Mouse (Mus musculus) liver, embryonic 12.5 days (tissue): ENCODE results near the gene Cyth3. TPM values are rescaled to one million over a fixed set of nuclear protein-coding genes. Genes with fewer than 3 reads are reported as not detected.

ENCODE experiments used
- ATAC-seq: fragments of 200-750 bp; cut with Nextera tagmentation; 2 replicates; pipeline ENCODE4 v1.8.0; 2017; ENCODE audit warnings: moderate number of reproducible peaks, mild to moderate bottlenecking, moderate library complexity
- H3K27ac ChIP-seq: fragments of 300-500 bp; sonication (generic); 2 replicates; pipeline ENCODE4 v1.5.1; 2016; ENCODE audit warnings: mild to moderate bottlenecking
- H3K27me3 ChIP-seq: fragments of 300-500 bp; sonication (generic); replicated peaks from 2 replicates; pipeline ENCODE4 v1.6.1; 2016; ENCODE audit warnings: mild to moderate bottlenecking, moderate library complexity
- H3K36me3 ChIP-seq: fragments of 300-500 bp; sonication (generic); 2 replicates; pipeline ENCODE4 v1.6.1; 2016; ENCODE audit warnings: mild to moderate bottlenecking, moderate library complexity
- H3K4me1 ChIP-seq: fragments of 300-500 bp; sonication (generic); 2 replicates; pipeline ENCODE4 v1.6.1; 2016
- H3K4me2 ChIP-seq: fragments of 300-500 bp; sonication (generic); 2 replicates; pipeline ENCODE4 v1.6.1; 2016; ENCODE audit warnings: mild to moderate bottlenecking, moderate library complexity
- H3K4me3 ChIP-seq: fragments of 300-500 bp; sonication (generic); 2 replicates; pipeline ENCODE4 v1.5.1; 2016; ENCODE audit warnings: mild to moderate bottlenecking, moderate library complexity
- H3K9ac ChIP-seq: fragments of 300-500 bp; sonication (generic); 2 replicates; pipeline ENCODE4 v1.6.1; 2016; ENCODE audit warnings: mild to moderate bottlenecking, moderate library complexity
- H3K9me3 ChIP-seq: fragments of 300-500 bp; sonication (generic); replicated peaks from 2 replicates; pipeline ENCODE4 v1.6.1; 2016; ENCODE audit warnings: mild to moderate bottlenecking, moderate library complexity
- WGBS: fragments of 180-500 bp; shearing (Covaris S2); methylation state at CpG from one replicate; pipeline ENCODE4 v1.1.7; 2016; ENCODE audit not compliant: insufficient replicate concordance; 5-methylcytosine and 5-hydroxymethylcytosine counted together
- polyA plus RNA-seq: library from polyadenylated mRNA; unstranded; fragments of >200 nt; fragmentation: Nextera tagmentation; extraction: Ambion mirVana; gene quantifications from 2 replicates; pipeline ENCODE4 v1.2.1, GENCODE M21; 2016

Gene Cyth3
- polyA plus RNA-seq, 1 experiment from 2014 or later: 46.0 TPM

- 47% methylated on average over 5 of the region's 5 CpGs for WGBS
- Histone ChIP-seq H3K27me3 (no peaks in the 10 kb centered on the region), H3K4me3 (no peak overlapping the region), H3K27ac (no peak overlapping the region), H3K36me3 (no peaks in the 10 kb centered on the region), H3K4me2 (no peak overlapping the region), H3K4me1 (peaks cover 88% of the 10 kb centered on the region), H3K9me3 (no peaks in the 10 kb centered on the region), H3K9ac (no peak overlapping the region)
- no peak for ATAC-seq
Observed at GRCm38 (mm10) chr5:143674576-143674975, 52.3 kb downstream of the Cyth3 start.

- Histone ChIP-seq H3K4me2 (no peak overlapping the region), H3K4me1 (peaks cover 87% of the 10 kb centered on the region), H3K9me3 (no peaks in the 10 kb centered on the region), H3K27ac (no peak overlapping the region; the same call in 1 of the 2 replicates), H3K9ac (0 out of 2 replicates have a peak overlapping the region, but pooled peaks have one; percentile 3), H3K4me3 (no peak overlapping the region), H3K36me3 (0 out of 2 replicates have a peak, but pooled peaks cover 3% of the 10 kb centered on the region), H3K27me3 (no peaks in the 10 kb centered on the region)
- ATAC-seq: no peak
- 62% methylated on average over 5 of the region's 5 CpGs for WGBS
Observed at GRCm38 (mm10) chr5:143676218-143676985, 54.2 kb downstream of the Cyth3 start.

- 82% methylated on average over 4 of the region's 4 CpGs for WGBS
- ATAC-seq: no peak
- Histone ChIP-seq H3K4me1 (peaks cover 83% of the 10 kb centered on the region), H3K36me3 (0 out of 2 replicates have a peak, but pooled peaks cover 3% of the 10 kb centered on the region), H3K27me3 (no peaks in the 10 kb centered on the region), H3K4me2 (no peak overlapping the region), H3K27ac (no peak overlapping the region), H3K4me3 (no peak overlapping the region), H3K9ac (no peak overlapping the region), H3K9me3 (no peaks in the 10 kb centered on the region)
Observed at GRCm38 (mm10) chr5:143677363-143677762, 55.1 kb downstream of the Cyth3 start.

- H3K9ac ChIP-seq: peak overlapping the region; percentile 14
- peaks cover 79% of the 10 kb centered on the region for H3K4me1 ChIP-seq
- H3K36me3 ChIP-seq: 0 out of 2 replicates have a peak, but pooled peaks cover 3% of the 10 kb centered on the region
- H3K27me3 ChIP-seq: no peaks in the 10 kb centered on the region
- 53% methylated on average over 6 of the region's 6 CpGs for WGBS
- H3K9me3 ChIP-seq: no peaks in the 10 kb centered on the region
- peak overlapping the region; percentile 47; the same call in 1 of the 2 replicates for H3K27ac ChIP-seq
- peak; percentile 60 for ATAC-seq
- H3K4me2 ChIP-seq: no peak overlapping the region
- no peak overlapping the region for H3K4me3 ChIP-seq
Observed at GRCm38 (mm10) chr5:143678634-143679271, 56.5 kb downstream of the Cyth3 start.

- 55% methylated on average over 6 of the region's 6 CpGs for WGBS
- Histone ChIP-seq H3K4me3 (no peak overlapping the region), H3K4me1 (peaks cover 75% of the 10 kb centered on the region), H3K9ac (no peak overlapping the region), H3K4me2 (no peak overlapping the region), H3K9me3 (no peaks in the 10 kb centered on the region), H3K27ac (peak overlapping the region; percentile 45), H3K36me3 (peaks cover 9% of the 10 kb centered on the region), H3K27me3 (no peaks in the 10 kb centered on the region)
- no peak for ATAC-seq
Observed at GRCm38 (mm10) chr5:143679654-143680053, 57.4 kb downstream of the Cyth3 start.

- Histone ChIP-seq H3K4me1 (peaks cover 37% of the 10 kb centered on the region), H3K4me3 (no peak overlapping the region), H3K4me2 (no peak overlapping the region), H3K27me3 (no peaks in the 10 kb centered on the region), H3K27ac (no peak overlapping the region), H3K36me3 (peaks cover 47% of the 10 kb centered on the region), H3K9me3 (no peaks in the 10 kb centered on the region), H3K9ac (no peak overlapping the region)
- ATAC-seq: no peak
- WGBS: 85% methylated on average over 6 of the region's 6 CpGs
Observed at GRCm38 (mm10) chr5:143683696-143684095, 61.4 kb downstream of the Cyth3 start.

GRCm38 (mm10) chr5:143684911-143685390, 62.7 kb downstream of the Cyth3 start:
- H3K27ac ChIP-seq: no peak overlapping the region
- no peak overlapping the region for H3K9ac ChIP-seq
- H3K36me3 ChIP-seq: peaks cover 57% of the 10 kb centered on the region
- H3K4me2 ChIP-seq: no peak overlapping the region
- H3K9me3 ChIP-seq: no peaks in the 10 kb centered on the region
- no peak overlapping the region for H3K4me3 ChIP-seq
- H3K27me3 ChIP-seq: no peaks in the 10 kb centered on the region
- ATAC-seq: no peak
- WGBS: 85% methylated on average over 8 of the region's 8 CpGs
- H3K4me1 ChIP-seq: peaks cover 25% of the 10 kb centered on the region

- Histone ChIP-seq H3K4me3 (no peak overlapping the region), H3K9me3 (no peaks in the 10 kb centered on the region), H3K27ac (no peak overlapping the region), H3K4me1 (peaks cover 17% of the 10 kb centered on the region; the same call in 1 of the 2 replicates), H3K4me2 (no peak overlapping the region), H3K9ac (no peak overlapping the region), H3K36me3 (peaks cover 70% of the 10 kb centered on the region), H3K27me3 (no peaks in the 10 kb centered on the region)
- 83% methylated on average over 3 of the region's 3 CpGs for WGBS
- no peak for ATAC-seq
Observed at GRCm38 (mm10) chr5:143686456-143686855, 64.2 kb downstream of the Cyth3 start.

- no peak overlapping the region for H3K27ac ChIP-seq
- H3K9me3 ChIP-seq: no peaks in the 10 kb centered on the region
- WGBS: 82% methylated on average over 3 of the region's 3 CpGs
- H3K4me3 ChIP-seq: no peak overlapping the region
- no peak overlapping the region for H3K4me2 ChIP-seq
- peaks cover 14% of the 10 kb centered on the region; the same call in 1 of the 2 replicates for H3K4me1 ChIP-seq
- H3K36me3 ChIP-seq: peaks cover 81% of the 10 kb centered on the region
- H3K27me3 ChIP-seq: no peaks in the 10 kb centered on the region
- no peak for ATAC-seq
- no peak overlapping the region for H3K9ac ChIP-seq
Observed at GRCm38 (mm10) chr5:143687589-143687988, 65.3 kb downstream of the Cyth3 start.

GRCm38 (mm10) chr5:143690392-143690791, 68.1 kb downstream of the Cyth3 start:
- ATAC-seq: no peak
- H3K36me3 ChIP-seq: peaks cover 96% of the 10 kb centered on the region
- H3K27me3 ChIP-seq: no peaks in the 10 kb centered on the region
- no peak overlapping the region for H3K4me3 ChIP-seq
- no peak overlapping the region for H3K9ac ChIP-seq
- H3K9me3 ChIP-seq: no peaks in the 10 kb centered on the region
- H3K4me1 ChIP-seq: no peaks in the 10 kb centered on the region
- WGBS: 82% methylated on average over 9 of the region's 9 CpGs
- H3K27ac ChIP-seq: no peak overlapping the region
- no peak overlapping the region for H3K4me2 ChIP-seq

GRCm38 (mm10) chr5:143690926-143691325, 68.7 kb downstream of the Cyth3 start:
- Histone ChIP-seq H3K27me3 (no peaks in the 10 kb centered on the region), H3K9ac (no peak overlapping the region), H3K9me3 (no peaks in the 10 kb centered on the region), H3K4me1 (peaks cover 3% of the 10 kb centered on the region), H3K4me2 (no peak overlapping the region), H3K4me3 (no peak overlapping the region), H3K27ac (no peak overlapping the region), H3K36me3 (peaks cover 97% of the 10 kb centered on the region)
- 91% methylated on average over 5 of the region's 5 CpGs for WGBS
- no peak for ATAC-seq

GRCm38 (mm10) chr5:143696323-143696722, 74.1 kb downstream of the Cyth3 start:
- no peak for ATAC-seq
- Histone ChIP-seq H3K9me3 (no peaks in the 10 kb centered on the region), H3K9ac (no peak overlapping the region), H3K4me2 (no peak overlapping the region), H3K4me1 (peaks cover 57% of the 10 kb centered on the region), H3K4me3 (no peak overlapping the region), H3K36me3 (peaks cover 90% of the 10 kb centered on the region), H3K27me3 (no peaks in the 10 kb centered on the region), H3K27ac (peak overlapping the region; percentile 42; the same call in 1 of the 2 replicates)
- 74% methylated on average over 3 of the region's 3 CpGs for WGBS
